Mouse (Mus musculus): ENCODE data around the gene Bmpr1a. TPM values are rescaled to one million over a fixed set of nuclear protein-coding genes. Genes with fewer than 3 reads are reported as not detected.

Gene Bmpr1a
- polyA plus RNA-seq, 1 experiment from 2014 or later = 21.3 TPM

DNA sequence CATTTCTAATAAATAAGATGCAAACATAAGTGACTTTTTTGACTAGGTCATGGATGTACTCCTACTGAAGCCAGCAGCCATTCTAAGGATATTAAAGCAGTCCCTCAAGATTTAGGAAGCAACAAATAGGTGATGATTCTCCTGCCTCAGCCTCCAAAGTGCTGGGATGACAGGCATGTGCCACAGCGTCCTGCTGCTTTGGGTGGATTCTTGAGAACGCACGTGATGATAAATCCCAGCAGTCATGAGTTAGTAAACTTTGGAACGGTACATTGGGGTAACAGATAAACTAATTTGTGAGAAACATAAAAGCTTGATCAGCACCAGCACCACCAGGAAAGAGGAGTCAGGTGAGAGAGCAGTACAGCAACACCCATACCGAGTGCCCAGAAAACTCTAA, 52.7 kb downstream of the Bmpr1a start:
- 95% methylated on average over 5 of the region's 5 CpGs for WGBS
- H3K36me3 ChIP-seq (ENCODE audit: control insufficient read depth, insufficient read depth, low read length) = peaks cover 13% of the 10 kb centered on the region

DNA sequence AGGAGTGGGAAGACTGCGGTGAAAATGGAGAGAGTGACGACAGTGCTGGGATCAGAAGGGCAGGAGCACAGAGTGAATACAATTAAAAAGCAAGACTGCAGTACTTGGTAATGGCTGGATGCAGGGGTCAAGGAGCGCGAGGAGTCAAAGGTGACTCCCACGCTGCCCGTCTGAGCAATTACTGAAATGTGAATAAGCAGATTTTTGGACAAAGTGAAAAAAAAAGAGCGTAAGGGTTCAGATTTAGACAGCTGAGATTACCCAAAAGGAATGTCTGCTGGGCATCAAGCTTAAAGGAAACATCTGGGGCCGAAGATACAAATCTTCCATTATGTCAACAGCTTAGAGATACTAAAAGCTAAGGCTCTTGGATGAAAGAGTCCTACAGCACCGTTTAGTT, 53.3 kb downstream of the Bmpr1a start:
- Histone ChIP-seq H3K4me3 (ENCODE audit: low read depth, low read length) (no peak overlapping the region), H3K9me3 (replicated peaks; ENCODE audit: control insufficient read depth, low read length) (no peaks in the 10 kb centered on the region), H3K4me1 (ENCODE audit: control insufficient read depth, insufficient read depth, low read length) (peaks cover 10% of the 10 kb centered on the region), H3K27ac (ENCODE audit: low read depth, low read length) (no peak overlapping the region), H3K27me3 (replicated peaks; ENCODE audit: control insufficient read depth, insufficient read depth, low read length) (no peaks in the 10 kb centered on the region), H3K4me2 (ENCODE audit: low read length) (no peak overlapping the region), H3K9ac (ENCODE audit: low read length) (no peak overlapping the region), H3K36me3 (ENCODE audit: control insufficient read depth, insufficient read depth, low read length) (peaks cover 12% of the 10 kb centered on the region)
- no peak for ATAC-seq
- 89% methylated on average over 9 of the region's 9 CpGs for WGBS
- no peak for DNase-seq (ENCODE audit: low spot score)

More for the DNA sequence above, 52.7 kb downstream of the Bmpr1a start:
- DNase-seq (ENCODE audit: low spot score) = no peak
- H3K4me3 ChIP-seq (ENCODE audit: low read depth, low read length) = no peak overlapping the region
- no peak overlapping the region for H3K4me2 ChIP-seq (ENCODE audit: low read length)
- H3K9me3 ChIP-seq (replicated peaks; ENCODE audit: control insufficient read depth, low read length) = no peaks in the 10 kb centered on the region
- H3K27ac ChIP-seq (ENCODE audit: low read depth, low read length) = no peak overlapping the region
- ATAC-seq = no peak
- H3K27me3 ChIP-seq (replicated peaks; ENCODE audit: control insufficient read depth, insufficient read depth, low read length) = no peaks in the 10 kb centered on the region
- no peak overlapping the region for H3K9ac ChIP-seq (ENCODE audit: low read length)
- peaks cover 10% of the 10 kb centered on the region for H3K4me1 ChIP-seq (ENCODE audit: control insufficient read depth, insufficient read depth, low read length)

DNA sequence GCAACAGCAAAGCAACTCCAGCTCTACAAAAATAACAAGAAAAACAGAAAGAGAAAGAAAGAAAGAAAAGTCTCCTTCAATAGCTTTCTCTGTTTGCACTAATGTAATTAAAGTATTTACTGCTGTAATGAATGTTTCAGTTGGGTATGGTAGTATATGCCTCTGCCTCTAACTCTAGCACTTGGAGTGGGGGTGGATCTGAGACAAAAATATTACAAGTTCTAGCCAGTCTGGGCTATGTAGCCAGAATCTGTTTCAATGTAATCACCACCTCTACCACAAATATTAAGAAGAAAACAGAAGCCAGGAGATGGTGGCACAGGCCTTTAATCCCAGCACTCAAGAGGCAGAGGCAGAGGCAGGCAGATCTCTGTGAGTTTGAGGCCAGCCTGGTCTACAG, 54.7 kb downstream of the Bmpr1a start:
- no peak overlapping the region for H3K27ac ChIP-seq (ENCODE audit: low read depth, low read length)
- no peaks in the 10 kb centered on the region for H3K9me3 ChIP-seq (replicated peaks; ENCODE audit: control insufficient read depth, low read length)
- no peaks in the 10 kb centered on the region for H3K27me3 ChIP-seq (replicated peaks; ENCODE audit: control insufficient read depth, insufficient read depth, low read length)
- H3K4me1 ChIP-seq (ENCODE audit: control insufficient read depth, insufficient read depth, low read length) = no peaks in the 10 kb centered on the region; the same call in 1 of the 2 replicates
- H3K4me3 ChIP-seq (ENCODE audit: low read depth, low read length) = no peak overlapping the region
- H3K9ac ChIP-seq (ENCODE audit: low read length) = no peak overlapping the region
- H3K4me2 ChIP-seq (ENCODE audit: low read length) = no peak overlapping the region
- no peak for ATAC-seq
- peaks cover 12% of the 10 kb centered on the region for H3K36me3 ChIP-seq (ENCODE audit: control insufficient read depth, insufficient read depth, low read length)
- no peak for DNase-seq (ENCODE audit: low spot score)

DNA sequence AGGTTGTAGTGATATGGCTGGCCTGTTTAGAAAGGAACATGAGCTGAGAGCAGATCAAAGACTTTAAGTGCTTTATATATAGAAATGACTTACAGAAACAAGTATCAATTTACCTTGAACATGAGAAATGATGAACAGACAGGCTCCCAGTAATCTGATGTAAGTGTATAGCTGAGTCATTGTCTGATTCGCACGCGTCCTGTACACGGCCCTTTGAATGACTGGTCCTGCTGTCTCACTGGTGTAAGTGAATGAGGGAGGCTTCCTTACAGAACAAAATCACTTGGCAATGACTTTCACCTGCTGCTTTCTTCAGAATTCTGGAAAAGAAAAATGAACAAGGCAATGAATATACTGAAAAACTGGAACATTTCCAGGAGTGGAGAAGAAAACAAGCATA, 55.5 kb downstream of the Bmpr1a start:
- 89% methylated on average over 4 of the region's 4 CpGs for WGBS
- ATAC-seq = no peak
- no peaks in the 10 kb centered on the region for H3K9me3 ChIP-seq (replicated peaks; ENCODE audit: control insufficient read depth, low read length)

DNA sequence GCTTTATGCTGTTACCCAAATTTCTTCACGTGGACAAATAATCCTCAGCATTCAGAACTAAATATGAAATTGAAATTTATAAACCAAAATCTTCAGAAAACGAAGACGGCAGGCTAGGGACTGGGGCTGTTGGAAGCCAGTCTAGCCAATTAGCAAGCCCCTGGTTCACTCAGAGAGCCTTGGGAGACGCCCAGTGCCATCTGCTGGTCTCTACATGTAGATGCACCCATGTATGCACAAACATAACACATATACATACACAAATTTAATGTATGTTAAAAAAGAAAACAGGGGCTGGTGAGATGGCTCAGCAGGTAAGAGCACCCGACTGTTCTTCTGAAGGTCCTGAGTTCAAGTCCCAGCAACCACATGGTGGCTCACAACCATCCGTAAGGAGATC, 56.5 kb downstream of the Bmpr1a start:
- no peak overlapping the region for H3K4me2 ChIP-seq (ENCODE audit: low read length)
- no peaks in the 10 kb centered on the region for H3K27me3 ChIP-seq (replicated peaks; ENCODE audit: control insufficient read depth, insufficient read depth, low read length)
- DNase-seq (ENCODE audit: low spot score) = no peak
- no peak overlapping the region for H3K4me3 ChIP-seq (ENCODE audit: low read depth, low read length)
- H3K36me3 ChIP-seq (ENCODE audit: control insufficient read depth, insufficient read depth, low read length) = peaks cover 23% of the 10 kb centered on the region
- 94% methylated on average over 6 of the region's 6 CpGs for WGBS
- H3K9me3 ChIP-seq (replicated peaks; ENCODE audit: control insufficient read depth, low read length) = no peaks in the 10 kb centered on the region
- no peak overlapping the region for H3K9ac ChIP-seq (ENCODE audit: low read length)
- no peaks in the 10 kb centered on the region for H3K4me1 ChIP-seq (ENCODE audit: control insufficient read depth, insufficient read depth, low read length)
- ATAC-seq = no peak
- H3K27ac ChIP-seq (ENCODE audit: low read depth, low read length) = no peak overlapping the region

More for the DNA sequence above, 55.5 kb downstream of the Bmpr1a start:
- no peaks in the 10 kb centered on the region for H3K4me1 ChIP-seq (ENCODE audit: control insufficient read depth, insufficient read depth, low read length)
- DNase-seq (ENCODE audit: low spot score) = no peak
- H3K9ac ChIP-seq (ENCODE audit: low read length) = no peak overlapping the region
- no peak overlapping the region for H3K4me2 ChIP-seq (ENCODE audit: low read length)
- no peaks in the 10 kb centered on the region for H3K27me3 ChIP-seq (replicated peaks; ENCODE audit: control insufficient read depth, insufficient read depth, low read length)
- H3K36me3 ChIP-seq (ENCODE audit: control insufficient read depth, insufficient read depth, low read length) = peaks cover 17% of the 10 kb centered on the region
- H3K4me3 ChIP-seq (ENCODE audit: low read depth, low read length) = no peak overlapping the region
- no peak overlapping the region for H3K27ac ChIP-seq (ENCODE audit: low read depth, low read length)

DNA sequence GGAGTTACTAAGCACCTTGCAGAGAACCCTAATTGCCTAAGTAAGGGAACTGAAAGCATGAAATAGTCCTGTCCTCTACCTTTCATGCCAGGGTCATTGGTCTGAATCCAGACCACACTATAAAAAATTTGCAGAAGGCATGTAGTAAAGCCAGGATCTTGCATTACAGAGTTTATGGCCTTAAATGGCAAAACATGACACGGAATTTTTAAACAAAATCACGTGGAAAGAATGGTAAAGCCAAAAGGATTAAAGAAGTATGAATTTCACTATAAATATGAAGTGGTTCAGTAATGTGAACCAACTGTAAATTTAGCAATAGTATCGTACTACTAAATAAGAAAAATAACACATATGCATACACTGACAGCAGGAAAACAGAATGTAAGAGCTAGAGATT, 57.8 kb downstream of the Bmpr1a start:
- Histone ChIP-seq H3K4me2 (ENCODE audit: low read length) (no peak overlapping the region), H3K36me3 (ENCODE audit: control insufficient read depth, insufficient read depth, low read length) (peaks cover 32% of the 10 kb centered on the region), H3K27me3 (replicated peaks; ENCODE audit: control insufficient read depth, insufficient read depth, low read length) (no peaks in the 10 kb centered on the region), H3K27ac (ENCODE audit: low read depth, low read length) (no peak overlapping the region), H3K4me3 (ENCODE audit: low read depth, low read length) (no peak overlapping the region), H3K9ac (ENCODE audit: low read length) (no peak overlapping the region), H3K4me1 (ENCODE audit: control insufficient read depth, insufficient read depth, low read length) (no peaks in the 10 kb centered on the region), H3K9me3 (replicated peaks; ENCODE audit: control insufficient read depth, low read length) (no peaks in the 10 kb centered on the region)
- 94% methylated on average over 3 of the region's 3 CpGs for WGBS
- ATAC-seq (no peak), DNase-seq (ENCODE audit: low spot score) (no peak)

DNA sequence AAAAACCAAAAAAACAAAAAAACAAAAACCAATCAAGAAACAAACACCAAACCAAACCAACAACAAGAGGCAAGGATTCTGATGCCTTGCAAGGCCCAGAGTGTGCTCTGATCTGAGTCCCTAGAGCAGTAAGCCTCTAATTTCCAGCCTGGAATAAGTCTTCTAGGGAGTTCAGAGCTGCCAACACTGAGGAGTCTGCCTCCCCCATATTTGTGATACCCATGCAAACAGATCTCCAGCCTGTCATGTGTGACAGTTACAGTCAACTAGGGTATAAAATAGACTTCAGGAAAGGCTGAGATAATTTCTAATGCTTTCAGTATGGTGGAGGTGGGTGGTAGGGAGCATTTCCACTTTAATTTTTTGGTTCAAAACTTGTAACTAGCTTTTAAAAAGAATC, 58.2 kb downstream of the Bmpr1a start:
- Histone ChIP-seq H3K4me1 (ENCODE audit: control insufficient read depth, insufficient read depth, low read length) (no peaks in the 10 kb centered on the region), H3K9me3 (replicated peaks; ENCODE audit: control insufficient read depth, low read length) (no peaks in the 10 kb centered on the region), H3K27ac (ENCODE audit: low read depth, low read length) (no peak overlapping the region), H3K4me2 (ENCODE audit: low read length) (no peak overlapping the region), H3K4me3 (ENCODE audit: low read depth, low read length) (no peak overlapping the region), H3K9ac (ENCODE audit: low read length) (no peak overlapping the region), H3K36me3 (ENCODE audit: control insufficient read depth, insufficient read depth, low read length) (peaks cover 34% of the 10 kb centered on the region), H3K27me3 (replicated peaks; ENCODE audit: control insufficient read depth, insufficient read depth, low read length) (no peaks in the 10 kb centered on the region)
- DNase-seq (ENCODE audit: low spot score) (no peak), ATAC-seq (no peak)

DNA sequence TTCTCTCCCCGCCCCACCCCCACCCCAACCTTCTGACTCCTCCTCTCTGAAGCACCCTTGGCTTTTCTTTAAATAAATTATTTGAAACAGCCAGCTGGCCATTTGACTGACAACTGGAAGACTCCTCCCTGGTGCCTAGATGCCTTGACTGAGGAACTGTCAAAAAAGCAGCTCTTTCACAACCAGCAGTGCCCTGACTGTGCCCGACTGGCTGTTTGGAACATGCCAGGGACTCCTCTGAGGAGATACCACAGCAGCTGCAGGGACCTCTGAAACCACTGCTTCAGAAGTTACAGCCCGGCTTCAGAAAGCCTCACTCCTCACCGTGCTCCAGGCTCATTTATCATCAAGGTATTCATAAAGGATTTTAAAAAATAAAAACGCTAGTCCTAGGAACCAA, 58.8 kb downstream of the Bmpr1a start:
- 90% methylated on average over 5 of the region's 5 CpGs for WGBS
- Histone ChIP-seq H3K36me3 (ENCODE audit: control insufficient read depth, insufficient read depth, low read length) (peaks cover 40% of the 10 kb centered on the region), H3K27ac (ENCODE audit: low read depth, low read length) (no peak overlapping the region), H3K4me3 (ENCODE audit: low read depth, low read length) (no peak overlapping the region), H3K27me3 (replicated peaks; ENCODE audit: control insufficient read depth, insufficient read depth, low read length) (no peaks in the 10 kb centered on the region), H3K4me2 (ENCODE audit: low read length) (no peak overlapping the region), H3K9me3 (replicated peaks; ENCODE audit: control insufficient read depth, low read length) (no peaks in the 10 kb centered on the region), H3K9ac (ENCODE audit: low read length) (no peak overlapping the region), H3K4me1 (ENCODE audit: control insufficient read depth, insufficient read depth, low read length) (no peaks in the 10 kb centered on the region)
- ATAC-seq (no peak), DNase-seq (ENCODE audit: low spot score) (no peak)

DNA sequence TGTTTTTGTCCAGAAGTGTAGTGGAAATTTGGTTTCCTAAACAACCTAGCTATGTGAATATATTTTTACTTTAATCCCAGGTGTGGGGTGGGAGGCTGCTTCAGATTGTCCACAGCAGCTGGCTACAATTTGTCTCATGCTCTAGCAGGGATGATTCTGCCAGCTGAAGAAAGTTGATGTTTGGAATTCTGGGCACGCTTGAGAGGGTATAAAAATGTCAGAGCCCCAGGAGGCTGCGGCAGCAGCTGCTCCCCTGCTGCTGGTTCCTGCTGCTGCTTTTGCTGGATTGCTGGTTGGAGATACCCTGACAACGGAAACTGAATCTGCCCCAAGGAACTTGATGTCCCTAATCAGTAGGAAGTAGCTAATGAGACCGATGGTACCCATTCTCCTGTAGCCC, 60.6 kb downstream of the Bmpr1a start:
- H3K36me3 ChIP-seq (ENCODE audit: control insufficient read depth, insufficient read depth, low read length) = peaks cover 43% of the 10 kb centered on the region
- no peak overlapping the region for H3K9ac ChIP-seq (ENCODE audit: low read length)
- WGBS = 81% methylated on average over 4 of the region's 4 CpGs
- ATAC-seq (no peak), DNase-seq (ENCODE audit: low spot score) (no peak)
- no peaks in the 10 kb centered on the region for H3K9me3 ChIP-seq (replicated peaks; ENCODE audit: control insufficient read depth, low read length)
- no peak overlapping the region for H3K4me2 ChIP-seq (ENCODE audit: low read length)
- no peaks in the 10 kb centered on the region for H3K4me1 ChIP-seq (ENCODE audit: control insufficient read depth, insufficient read depth, low read length)
- H3K27me3 ChIP-seq (replicated peaks; ENCODE audit: control insufficient read depth, insufficient read depth, low read length) = no peaks in the 10 kb centered on the region
- H3K4me3 ChIP-seq (ENCODE audit: low read depth, low read length) = no peak overlapping the region
- no peak overlapping the region for H3K27ac ChIP-seq (ENCODE audit: low read depth, low read length)

Data from forebrain, embryonic 14.5 days (tissue).